Mouse (Mus musculus) c-Kit-positive CD71-negative TER-119-negative erythroid progenitor cells, embryonic 14.5 days (primary cell): Measurements from ENCODE around the gene Cracr2a.
A peak's percentile ranks its signal among the peaks of the same experiment; 100 is the strongest.
"Not testable (repeated sequence)": the region's sequence is repeated elsewhere in the genome, so short reads cannot be mapped to it uniquely, and the experiment has no call there.

Source experiments
- DNase-seq: peaks from one replicate; pipeline ENCODE4 v3.0.0-alpha.2; 2013; ENCODE audit warnings: low read depth

Cracr2a gene

DNA sequence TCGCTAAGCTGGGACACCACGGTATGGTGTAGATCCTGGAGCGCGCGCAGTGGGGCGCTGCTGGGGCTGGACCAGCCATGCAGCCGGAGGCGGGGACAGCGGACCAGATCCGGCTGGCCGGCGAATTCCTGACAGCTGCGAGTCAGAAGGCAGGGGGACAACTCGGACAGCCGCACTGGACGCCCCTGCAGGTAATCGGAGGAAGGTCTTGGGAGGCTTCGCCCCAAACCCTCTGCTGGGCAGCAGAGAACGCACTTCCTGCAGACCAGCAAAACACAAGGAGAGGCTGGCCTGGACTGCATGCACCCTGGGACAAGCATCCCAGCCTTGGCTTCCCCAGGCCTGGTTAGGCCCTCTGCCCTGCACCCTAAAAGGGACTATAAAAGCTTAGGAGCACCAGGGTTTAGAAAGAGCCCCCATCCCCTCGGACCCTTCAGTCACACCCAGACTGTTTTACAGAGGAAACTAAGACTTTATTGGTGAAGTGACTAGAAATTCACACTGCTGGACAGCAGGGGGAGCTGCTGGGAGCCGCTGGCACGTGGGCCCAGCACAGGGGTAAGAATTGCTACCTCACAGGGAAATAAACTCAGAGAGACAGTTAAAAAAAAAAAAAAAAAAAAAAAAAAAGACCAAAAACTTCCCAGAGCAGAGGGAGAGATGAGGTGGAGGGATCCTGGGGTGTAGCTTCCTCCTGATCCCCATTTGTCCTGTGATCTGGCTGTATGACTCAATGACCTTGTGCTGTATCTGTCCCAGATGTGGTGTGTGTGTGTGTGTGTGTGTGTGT lies at the start of gene Cracr2a:
Gene Cracr2a, plus strand, starts transcription at position 108 of the 790 bp plus-strand sequence.
- peak; percentile 62 for DNase-seq

DNA sequence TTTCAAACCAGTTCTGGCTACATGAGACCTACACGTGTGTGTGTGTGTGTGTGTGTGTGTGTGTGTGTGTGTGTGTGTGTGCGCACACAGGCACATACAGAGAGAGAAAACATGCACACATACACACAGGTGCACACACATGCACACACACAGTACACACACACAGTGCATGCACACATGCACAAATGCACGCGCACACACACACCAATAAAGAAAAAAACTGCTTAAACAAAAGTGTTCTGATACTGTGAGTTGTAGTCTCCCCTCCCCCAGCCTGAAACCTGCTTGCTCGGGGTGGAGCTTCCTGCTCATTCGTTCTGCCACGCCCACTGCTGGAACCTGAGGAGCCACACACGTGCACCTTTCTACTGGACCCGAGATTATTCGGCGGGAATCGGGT lies 47.4 kb upstream of the Cracr2a start:
- not testable (repeated sequence) for DNase-seq

DNA sequence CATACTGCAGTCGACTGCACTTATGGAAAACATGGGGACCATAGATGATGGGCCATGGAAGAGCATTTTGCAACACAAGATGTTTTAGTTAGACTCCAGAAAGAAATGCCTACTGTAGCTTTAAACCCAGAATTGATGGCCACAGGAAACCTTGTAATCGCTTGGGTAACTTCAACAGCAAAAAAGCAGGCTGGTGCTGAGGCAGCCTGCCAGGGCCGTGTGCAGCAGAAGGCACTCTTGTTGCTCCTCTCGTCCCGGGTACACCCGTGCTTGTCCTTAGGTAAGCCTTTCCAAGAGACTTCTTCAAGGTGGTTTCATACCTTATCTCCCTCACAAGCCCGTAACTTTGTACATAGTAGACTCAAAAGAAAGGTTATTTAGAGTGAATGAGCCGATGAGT lies 40.0 kb upstream of the Cracr2a start:
- no peak for DNase-seq

DNA sequence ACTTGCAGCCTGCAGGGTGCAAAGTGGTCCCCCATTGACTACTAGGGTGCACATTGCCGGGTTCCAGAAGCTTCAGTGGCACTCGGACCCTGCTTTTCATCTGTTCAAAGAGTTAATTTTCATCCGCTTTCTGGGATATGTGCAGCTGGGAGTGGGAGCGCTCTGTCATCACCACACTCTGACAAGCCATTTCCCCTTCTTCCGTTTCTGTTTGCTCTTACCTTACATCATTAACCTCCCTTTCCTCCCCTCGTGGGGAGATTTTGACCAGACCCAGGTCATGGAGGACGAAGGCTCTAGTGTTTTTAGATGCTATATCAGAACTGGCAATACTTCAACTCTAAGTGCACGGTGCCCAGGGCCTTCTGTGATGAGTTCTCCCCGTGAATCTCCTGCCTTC lies 38.8 kb upstream of the Cracr2a start:
- DNase-seq, result no peak

DNA sequence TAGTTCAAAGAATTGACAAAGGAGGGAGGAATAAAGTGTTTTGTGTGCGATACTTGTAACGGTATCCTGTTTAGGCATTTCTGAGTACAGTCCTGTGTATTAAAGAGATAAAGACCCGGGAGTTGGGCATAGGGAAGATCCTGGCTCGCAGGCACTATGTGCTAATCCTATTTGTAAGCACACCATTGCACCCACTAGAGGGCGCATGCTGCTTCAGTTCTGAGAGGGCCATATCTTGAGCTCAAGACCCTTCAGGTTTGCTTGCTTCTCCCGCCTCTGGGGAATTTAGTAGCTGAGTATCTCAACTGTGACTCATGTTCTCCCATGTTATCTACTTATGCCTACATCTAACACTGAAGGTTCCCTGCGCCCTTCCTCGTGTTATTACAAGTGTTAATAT lies 36.7 kb upstream of the Cracr2a start:
- DNase-seq, result peak; percentile 78

DNA sequence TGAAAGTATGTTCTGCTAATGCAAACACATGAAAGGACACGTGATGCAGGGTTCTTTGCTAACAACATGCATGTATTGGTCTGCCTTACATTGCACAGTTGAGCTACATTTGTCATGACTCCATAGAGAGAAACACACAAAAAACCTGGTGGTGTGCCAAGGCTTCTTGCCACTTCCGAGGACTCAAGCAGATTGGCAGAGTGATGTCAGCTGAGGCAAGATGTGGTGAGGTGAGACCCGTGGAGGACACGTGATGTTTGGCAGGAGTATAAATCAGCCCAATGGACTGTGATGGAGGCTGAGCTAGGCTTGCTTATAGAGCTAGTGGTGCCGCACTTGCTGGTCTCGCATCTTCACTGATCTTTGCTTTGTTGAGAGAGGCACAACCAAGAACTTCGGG lies 32.5 kb upstream of the Cracr2a start:
- DNase-seq, result no peak

DNA sequence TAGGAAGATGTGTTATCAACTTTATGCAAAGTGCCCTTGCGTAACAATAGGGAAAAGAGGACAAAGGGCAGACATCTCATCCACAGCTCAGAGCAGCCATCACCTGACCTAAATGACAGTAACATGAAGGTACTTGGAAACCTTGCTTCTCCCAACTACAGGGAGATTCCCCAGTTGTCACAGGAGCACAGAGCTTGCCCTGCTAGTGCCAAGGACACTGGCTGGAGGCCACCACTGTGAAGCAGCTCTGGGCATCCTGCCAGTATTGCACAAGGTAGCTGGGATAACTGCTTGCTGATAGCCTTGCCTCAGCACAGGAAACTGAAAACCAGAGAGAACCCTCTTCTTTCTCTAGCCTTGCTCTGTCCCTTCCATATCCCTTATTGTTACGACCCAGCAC lies 31.7 kb upstream of the Cracr2a start:
- DNase-seq, result no peak

DNA sequence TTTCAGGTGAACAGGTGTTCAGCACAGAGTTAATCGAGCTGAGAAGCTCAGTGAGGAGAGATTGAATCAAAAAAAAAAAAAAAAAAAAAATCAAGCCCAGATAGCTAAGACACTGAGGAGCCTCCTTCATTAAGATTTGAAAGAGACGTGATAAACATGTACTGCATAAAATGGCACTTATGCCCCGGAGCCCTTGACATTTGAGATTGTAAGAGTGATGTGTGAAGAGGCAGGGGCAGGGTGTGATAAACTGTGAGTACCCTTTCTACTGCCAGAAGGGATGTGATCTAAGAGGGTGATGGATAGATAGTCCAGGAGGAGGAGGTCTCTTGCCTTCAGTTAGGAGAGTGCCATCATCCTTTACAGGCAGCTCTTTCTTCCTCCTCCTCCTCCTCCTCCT lies 30.9 kb upstream of the Cracr2a start:
- DNase-seq, result no peak

DNA sequence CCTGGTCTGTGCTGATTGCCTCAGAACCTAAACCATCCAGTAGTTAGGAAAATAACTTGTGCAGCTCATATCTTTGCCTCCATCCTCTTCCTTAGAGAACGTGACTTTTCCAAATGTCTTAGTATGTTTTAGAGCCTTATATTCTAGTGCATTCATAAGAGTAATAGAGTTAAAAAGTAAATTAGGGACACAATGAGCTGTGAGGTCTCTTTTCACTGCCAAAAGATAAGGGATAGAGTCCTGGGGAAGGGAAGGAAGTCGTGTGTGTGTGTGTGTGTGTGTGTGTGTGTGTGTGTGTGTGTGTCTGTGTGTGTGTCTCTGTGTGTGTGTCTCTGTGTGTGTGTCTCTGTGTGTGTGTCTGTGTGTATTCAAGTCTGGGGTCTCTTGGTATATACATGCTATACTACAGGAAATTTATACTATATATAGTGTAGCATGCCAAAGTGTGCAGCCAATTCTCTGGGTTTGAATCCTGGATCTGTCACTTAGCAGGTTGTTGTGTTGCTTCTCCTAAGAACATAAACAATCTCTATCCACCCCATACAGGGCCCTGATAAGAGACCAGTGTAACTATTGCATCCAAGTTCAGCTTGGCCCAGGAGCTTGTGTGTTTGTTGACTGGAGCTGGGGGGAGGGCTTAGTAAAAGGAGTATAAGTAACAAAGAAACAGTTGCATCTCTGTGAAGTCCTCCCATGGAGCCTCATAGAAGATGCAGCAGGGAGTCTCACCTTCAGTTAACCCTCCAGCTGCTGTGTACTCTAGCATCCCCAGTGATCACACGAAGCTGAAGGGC lies 29.5 kb upstream of the Cracr2a start:
- DNase-seq, result no peak

DNA sequence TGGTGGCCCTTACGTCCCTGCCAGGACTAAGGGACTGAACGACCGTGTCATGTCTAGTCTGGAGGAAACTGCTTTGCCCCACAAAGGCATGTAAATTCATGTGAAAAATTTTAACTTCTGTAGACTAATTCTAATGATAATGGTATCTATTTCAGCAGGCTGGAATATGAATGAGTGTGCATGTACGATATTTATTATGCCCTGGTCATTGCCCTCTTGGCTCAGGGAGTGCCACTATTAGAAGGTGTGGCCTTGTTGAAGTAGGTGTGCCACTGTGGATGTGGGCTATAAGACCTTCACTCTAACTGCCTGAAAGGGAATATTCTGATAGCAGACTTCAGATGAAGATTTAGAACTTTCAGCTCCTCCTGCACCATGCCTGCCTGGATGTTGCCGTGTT lies 28.8 kb upstream of the Cracr2a start:
- no peak for DNase-seq

DNA sequence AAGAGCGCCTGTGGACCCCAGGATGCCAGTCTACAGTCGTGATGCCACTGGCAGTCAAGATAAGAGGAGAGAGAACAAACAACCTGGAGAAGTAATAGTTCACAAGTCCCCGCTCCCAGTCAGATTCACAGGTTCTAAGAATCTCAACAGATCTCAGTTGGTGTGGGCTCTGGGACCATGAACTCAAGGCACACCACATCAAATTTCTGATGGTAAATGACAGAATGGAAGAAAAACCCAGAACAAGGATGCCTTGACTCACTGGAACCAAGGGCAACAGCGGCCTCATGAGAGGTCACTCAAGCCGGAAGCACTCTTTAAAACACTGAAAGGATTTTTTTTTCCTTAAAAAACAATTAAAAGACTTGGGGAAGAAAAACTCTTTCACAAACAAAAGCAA lies 27.4 kb upstream of the Cracr2a start:
- DNase-seq, result no peak

DNA sequence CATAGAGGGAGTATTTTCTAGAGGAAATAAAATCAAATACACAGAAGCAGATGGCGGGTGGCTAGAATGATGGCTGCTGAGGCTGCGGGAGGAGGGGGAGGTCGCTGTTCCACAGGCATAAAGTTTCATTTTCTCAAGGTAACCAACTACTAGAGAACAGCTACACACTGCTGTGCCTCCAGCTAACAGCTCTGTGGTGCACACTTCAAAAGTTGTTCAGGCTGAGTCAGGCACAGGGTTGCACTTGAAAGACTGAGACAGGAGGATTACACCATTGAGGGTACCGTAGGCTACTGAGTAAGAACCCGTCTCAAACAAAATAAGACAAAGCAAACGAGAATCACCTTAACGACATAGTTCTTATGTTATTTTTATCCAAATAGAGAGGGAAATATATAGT lies 24.1 kb upstream of the Cracr2a start:
- no peak for DNase-seq

DNA sequence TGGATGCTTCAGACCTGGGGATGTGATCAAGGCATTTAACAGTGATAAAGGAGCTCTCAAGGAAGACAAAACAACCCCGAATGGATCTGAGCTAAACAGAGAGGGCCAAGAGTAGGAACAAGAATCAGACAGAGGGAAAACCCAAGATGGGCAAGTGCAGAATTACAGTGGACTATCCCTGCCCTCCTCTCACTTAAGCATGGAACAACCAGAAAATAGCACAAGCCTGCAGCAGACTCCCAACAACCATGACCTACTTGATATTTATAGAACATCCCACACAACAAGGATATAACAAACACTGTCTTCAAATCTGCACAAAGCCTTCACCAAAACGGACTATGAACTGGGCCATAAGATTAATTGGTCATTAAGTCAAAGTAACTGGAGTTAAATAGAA lies 23.0 kb upstream of the Cracr2a start:
- DNase-seq, result no peak

DNA sequence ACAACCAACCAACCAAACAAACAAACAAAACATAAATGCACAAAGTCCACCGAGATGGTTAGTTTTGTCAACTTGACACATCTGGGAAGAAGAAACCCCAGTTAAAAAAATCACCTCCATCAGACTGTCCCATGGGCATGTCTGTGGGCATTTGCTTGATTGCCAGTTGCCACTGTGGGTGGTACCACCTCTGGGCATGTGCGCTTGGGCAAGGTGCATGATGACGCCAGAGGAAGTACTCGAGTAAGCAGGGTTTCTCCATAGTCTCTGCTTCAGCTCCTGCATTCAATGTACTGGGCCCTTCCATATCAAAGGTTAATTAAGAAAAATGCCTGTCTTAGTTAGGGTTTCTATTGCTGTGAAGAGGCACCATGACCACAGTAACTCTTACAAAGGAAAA lies 21.9 kb upstream of the Cracr2a start:
- no peak for DNase-seq

DNA sequence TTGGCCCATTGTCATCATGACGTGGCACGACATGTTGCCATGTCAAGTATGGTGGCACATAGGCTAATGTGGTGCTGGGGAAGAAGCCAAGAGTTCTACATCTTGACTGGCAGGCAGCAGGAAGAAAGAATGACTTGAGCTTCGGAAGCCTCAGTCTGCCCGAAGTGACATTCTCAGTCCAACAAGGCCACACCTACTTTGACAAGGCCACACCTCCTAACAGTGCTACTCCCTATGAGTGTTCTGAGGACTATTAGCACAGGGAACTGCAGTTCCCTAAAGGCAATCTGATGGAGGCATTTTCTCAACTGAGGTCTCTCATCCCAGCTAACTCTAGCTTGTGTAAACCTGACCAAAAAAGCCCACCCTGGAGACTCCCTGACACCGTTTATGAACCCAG lies 21.5 kb upstream of the Cracr2a start:
- DNase-seq, result no peak

DNA sequence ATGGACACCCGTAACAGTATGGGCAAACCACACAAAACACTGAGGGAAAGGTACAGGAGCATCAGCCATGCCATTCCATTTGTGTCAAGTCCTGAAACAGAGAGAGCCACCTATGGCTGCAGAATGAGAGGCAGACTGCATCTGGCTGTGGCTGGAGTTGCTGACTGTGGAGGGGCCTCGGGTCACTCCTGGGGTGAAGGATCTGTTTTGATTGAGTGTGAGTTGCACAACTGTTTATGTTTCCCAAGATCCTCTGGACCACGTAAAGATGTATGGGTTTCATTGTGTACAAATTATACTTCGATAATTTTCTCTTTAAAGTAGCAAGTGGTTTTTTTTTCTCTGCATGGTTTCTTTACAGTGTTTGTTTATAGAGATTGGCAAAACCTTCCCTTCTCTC lies 20.6 kb upstream of the Cracr2a start:
- DNase-seq, result no peak

DNA sequence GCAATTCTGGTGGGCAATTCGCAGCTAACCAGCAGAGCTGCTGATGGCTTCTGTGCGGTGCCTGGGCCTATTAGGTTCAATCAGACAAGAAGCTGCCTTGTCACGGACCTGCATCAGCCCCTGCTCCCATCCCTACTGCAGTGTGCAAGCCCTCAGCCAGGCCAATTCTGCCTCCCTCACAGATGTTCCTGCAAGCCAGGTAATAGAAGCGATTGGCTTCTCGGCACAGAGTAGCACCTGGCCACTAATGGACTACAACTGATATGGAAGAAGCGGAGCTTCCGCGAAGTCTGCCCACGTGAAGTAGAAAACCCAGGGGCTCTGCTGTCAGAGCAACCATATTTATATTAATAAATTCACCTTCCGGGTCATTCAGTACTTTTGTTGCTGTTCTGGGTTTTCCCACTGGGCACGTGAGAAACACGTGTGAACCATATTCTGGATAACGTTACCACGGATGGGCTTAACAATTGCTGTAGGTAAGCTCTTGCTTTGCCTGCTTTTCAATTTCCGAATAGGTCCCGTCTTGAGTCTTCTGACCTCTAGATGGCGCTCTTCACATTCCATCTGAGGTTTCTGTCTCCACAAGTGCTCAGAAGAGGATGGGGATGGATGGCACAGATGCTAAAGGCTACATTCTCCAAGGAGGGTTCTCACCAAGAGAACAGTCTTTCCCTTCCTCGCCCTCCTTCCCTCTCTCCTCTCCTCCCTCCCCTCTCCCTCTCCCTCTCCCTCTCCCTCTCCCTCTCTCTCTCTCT lies 19.3 kb upstream of the Cracr2a start:
- peak; percentile 65 for DNase-seq

DNA sequence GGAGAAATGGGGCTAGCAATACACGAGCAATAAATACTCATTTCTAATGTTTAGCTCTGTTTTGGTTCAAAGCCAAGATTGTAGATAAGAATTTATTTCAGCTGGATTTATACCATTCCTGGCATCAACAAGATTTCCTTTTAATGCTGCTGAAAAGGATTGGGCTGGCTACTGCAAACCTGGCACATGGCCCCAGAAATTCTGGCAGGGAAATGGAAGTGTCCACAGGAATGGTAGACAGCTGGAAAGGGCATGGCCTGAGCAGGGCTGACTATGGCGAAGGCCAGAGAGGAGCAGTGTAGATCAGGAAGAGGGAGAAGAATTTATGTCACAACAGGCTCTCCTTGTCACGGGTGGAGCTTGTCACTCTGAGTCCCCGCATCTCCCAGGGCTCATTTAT lies 14.5 kb upstream of the Cracr2a start:
- no peak for DNase-seq

DNA sequence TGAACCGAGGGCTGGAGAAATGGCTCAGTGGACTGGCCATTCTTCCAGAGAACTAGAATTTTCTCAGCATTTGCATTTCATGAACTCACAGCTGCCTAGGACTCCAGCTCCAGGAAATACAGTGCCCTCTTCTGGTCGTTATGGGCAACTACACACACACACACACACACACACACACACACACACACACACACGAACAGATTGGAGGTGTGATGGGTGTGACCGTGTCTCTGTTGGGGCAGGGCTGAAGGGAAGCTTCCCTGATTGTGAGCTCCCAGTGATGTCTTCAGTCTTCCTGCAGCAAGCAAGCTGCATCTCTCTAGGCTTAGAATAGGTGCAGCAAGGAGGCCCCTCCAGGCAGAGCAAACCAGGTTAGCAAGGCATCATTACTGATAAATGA lies 8.2 kb upstream of the Cracr2a start:
- no peak for DNase-seq

DNA sequence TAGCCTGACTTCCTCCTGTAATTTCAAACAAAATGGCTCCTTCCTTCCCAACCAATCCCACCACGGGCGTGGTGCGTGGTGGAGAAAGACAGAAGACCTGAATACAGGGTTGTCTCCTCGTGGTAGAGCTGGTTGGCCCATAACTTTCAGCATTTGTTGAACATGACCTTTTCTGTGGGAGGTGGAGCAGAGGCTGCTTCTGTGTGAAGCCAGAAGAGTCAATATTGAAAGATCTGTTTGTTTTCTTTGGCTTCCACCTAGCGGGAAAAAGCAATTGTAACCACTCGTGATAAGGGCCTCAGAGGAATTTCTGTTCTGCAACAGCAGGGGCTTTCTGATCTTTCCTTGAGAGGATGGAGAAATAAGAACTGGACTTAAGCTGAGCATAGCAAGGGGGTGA lies 5.6 kb upstream of the Cracr2a start:
- DNase-seq, result no peak

DNA sequence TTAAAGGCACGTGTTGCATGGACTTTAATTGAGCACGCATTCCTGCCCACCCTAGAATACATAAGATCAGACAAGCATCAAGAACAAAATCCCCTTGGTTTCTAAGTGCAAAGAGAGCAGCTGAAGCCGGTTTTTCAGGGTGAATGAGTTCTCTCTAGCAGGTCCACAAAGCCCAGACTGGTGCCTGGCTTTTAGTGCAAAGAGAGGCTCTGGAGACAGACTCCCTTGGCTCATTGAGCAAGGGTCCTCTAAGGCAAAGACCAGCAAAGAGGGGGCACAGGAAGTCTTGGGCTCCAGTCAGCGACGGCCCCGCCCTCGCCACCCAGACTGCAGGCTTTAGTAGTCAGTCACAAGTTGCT lies 287 bp upstream of the Cracr2a start:
- DNase-seq, result no peak

DNA sequence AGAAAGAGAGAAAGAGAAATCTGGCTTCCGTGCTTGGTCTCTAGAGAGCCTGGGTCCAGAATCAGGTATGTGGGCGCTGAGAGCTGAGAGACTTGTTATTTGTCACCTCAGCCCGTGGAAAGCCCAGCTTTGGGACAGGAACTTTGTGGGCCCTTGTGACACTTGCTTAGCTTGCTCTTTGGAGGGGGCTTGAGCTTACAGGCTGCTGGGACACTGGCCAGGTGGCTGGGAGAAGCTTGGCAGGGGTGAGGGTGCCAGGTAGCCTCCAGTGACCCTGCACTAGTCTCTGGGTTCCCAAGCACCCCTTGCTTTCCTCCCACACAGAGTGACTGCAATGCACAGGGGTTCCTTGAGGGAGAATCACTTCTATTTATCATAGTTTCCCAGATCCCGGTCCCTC lies 2.4 kb downstream of the Cracr2a start:
- no peak for DNase-seq
